Mouse (Mus musculus) CH12F3 (cell line): ENCODE data around the gene Ppp2r5b.

Source experiments
- in situ Hi-C: fragments of 300-500 bp; cut with MboI; formaldehyde crosslinking; loops from 2 replicates; pipeline ENCODE4 v1.14.3; 2020; ENCODE audit warnings: low sequenced_read_pairs

Ppp2r5b gene

GRCm38 (mm10) chr19:6269798-6270475, 34.3 kb upstream of the Ppp2r5b start:
- in situ Hi-C loops = no loop called here

DNA sequence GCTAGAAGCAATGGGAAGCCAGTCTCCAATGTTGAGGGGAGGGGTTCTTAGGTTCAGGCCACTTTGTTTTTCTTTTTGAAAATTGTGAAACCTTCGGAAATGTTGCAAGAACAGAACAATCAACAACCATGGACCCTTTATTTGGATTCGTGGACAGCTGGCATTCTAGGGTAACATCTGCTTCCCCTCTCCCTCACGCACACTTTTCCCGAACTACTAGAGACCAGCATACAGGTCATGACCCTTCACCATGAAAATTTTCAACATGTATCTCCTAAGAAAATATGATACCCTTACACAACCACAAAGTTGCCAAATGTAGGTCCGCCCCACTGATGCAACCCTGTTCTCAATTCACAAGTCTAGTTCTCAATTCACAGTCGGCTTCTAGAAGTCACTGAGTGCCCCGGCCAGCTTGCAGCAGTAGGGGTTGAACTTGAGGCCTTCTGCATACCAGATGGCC, 33.0 kb upstream of the Ppp2r5b start:
- in situ Hi-C loops = no loop called here

GRCm38 (mm10) chr19:6268170-6268528, 32.5 kb upstream of the Ppp2r5b start:
- in situ Hi-C loops = no loop called here

DNA sequence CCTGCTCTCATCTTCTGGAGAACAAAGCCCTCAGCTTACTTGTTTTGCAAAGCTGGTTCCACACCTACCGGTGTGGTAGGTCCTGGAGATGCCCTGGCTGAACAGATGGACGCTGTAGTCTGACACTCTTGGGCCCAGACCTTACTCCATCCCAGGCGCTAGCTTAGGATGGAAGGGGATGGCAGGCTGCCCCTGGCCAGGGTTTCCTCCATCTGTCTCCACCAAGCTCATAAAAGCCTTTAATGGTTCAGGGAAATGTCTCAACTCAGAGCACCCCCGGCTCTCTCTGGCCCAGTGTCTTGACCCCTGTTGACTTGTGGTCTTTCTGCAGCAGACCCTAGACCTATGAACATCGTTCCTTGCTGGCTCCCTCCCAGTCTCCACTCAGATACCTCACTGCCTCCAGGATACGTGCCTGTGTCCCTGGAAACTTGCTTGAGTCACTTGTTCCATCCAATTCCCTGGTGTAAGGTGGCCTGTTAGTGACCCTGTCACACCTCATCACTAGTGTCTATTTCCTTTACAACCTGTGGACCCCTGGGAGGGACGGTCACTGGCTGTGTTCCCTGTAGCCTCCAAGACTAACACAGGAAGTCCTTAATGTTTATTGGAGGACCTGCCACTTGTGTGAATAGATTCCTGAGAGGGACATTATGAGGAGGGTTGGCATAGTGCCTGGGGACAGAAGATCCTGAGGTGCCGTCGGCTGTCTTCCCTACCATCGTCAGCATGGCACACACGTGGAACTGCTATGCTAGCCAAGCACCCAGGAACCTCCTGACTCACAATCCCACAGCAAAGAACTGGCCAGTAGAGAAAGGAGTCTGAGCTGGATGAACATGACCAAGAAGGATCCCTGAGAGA, 31.9 kb upstream of the Ppp2r5b start:
- in situ Hi-C loops = no loop called here

GRCm38 (mm10) chr19:6265727-6266182, 30.1 kb upstream of the Ppp2r5b start:
- in situ Hi-C loops = no loop called here

GRCm38 (mm10) chr19:6264945-6265344, 29.3 kb upstream of the Ppp2r5b start:
- in situ Hi-C loops = loop anchor here (5.0 kb wide), 1 partner anchor 42 kb away; the partner anchor contains the start of gene Cdc42bpg

- in situ Hi-C loops = loop anchor here (5.0 kb wide), 1 partner anchor 43 kb away; the partner anchor contains the start of gene Cdc42bpg
Measured at GRCm38 (mm10) chr19:6264200-6264599, 28.5 kb upstream of the Ppp2r5b start.

DNA sequence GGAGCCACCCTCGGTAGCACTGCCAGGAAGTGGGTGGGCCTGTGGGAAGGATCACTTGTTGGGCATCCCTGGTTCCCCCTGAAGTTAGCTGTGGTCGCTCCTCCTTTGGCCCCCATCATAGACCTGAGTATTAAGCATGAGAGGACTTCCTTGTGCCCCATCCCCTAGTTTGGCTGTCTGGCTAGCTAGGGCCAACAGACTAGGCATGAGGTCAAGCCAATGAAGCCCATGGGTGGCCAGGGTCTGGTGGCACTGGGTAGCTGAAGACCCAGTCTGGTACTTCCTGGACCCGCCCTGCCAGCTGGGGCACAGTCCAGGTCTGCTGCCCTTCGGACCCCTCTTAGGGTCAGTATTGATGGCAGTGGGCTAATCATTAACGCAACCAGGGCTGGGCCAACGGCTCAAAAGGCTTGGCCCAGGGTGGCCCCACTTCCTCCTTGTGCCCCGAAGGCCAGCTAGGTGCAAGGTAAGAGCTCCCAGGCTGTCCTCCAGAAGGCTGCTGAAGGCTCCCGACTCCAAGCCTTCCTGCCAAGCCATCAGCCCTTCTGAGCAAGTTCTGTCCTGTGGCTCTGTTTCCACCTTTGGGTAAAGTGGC, 27.3 kb upstream of the Ppp2r5b start:
- in situ Hi-C loops = loop anchor here (5.0 kb wide), 1 partner anchor 44 kb away; the partner anchor contains the start of gene Cdc42bpg

DNA sequence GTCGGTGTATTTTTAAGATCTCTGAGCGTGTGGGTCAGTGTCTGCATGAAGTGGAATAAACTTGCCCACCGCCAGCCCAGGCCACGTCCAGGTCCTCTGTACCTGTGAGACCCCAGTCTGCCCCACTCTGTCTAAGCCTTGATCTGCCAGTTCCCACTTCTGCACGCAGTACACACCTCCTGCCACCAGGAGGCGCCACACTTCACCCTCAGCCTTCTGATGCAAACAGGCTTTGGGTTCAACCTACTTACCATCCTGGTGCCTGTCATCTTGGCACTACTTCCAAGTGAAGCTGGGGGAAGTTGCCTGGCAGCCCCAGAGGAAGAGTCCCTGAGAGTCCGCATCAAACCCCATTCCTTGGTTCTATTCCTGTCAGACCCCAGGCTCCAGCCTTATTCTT, 26.6 kb upstream of the Ppp2r5b start:
- in situ Hi-C loops = loop anchor here (5.0 kb wide), 1 partner anchor 45 kb away; the partner anchor contains the start of gene Cdc42bpg

- in situ Hi-C loops = loop anchor here (5.0 kb wide), 1 partner anchor 46 kb away; the partner anchor contains the start of gene Cdc42bpg
Measured at GRCm38 (mm10) chr19:6261379-6261778, 25.7 kb upstream of the Ppp2r5b start.

DNA sequence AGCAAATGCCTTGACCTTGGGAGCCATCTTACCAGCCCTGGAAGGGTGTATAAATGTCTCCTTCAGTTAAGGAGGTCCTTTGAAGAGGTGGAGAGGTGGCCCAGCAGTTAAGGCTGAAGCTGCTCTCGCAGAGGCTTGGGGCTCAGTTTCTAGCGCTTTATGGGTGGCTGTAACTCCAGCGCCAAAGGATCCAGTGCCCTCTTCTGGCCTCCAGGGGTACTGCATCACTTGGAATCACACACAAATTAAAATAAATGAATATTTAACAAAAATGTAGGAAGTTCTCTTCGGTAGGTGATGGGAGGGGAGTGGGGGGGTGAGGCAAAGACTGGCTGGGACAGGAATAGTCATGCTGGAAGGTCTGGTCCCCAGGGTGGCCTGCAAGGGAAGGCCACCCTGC, 25.3 kb upstream of the Ppp2r5b start:
- in situ Hi-C loops = loop anchor here (5.0 kb wide), 1 partner anchor 46 kb away; the partner anchor contains the start of gene Cdc42bpg

GRCm38 (mm10) chr19:6260428-6260827, 24.8 kb upstream of the Ppp2r5b start:
- in situ Hi-C loops = loop anchor here (5.0 kb wide), 1 partner anchor 47 kb away; the partner anchor contains the start of gene Cdc42bpg

- in situ Hi-C loops = no loop called here
Measured at GRCm38 (mm10) chr19:6253021-6253420, 17.3 kb upstream of the Ppp2r5b start.

GRCm38 (mm10) chr19:6247526-6248300, 12.0 kb upstream of the Ppp2r5b start:
- in situ Hi-C loops = no loop called here

GRCm38 (mm10) chr19:6245806-6246205, 10.1 kb upstream of the Ppp2r5b start:
- in situ Hi-C loops = no loop called here

DNA sequence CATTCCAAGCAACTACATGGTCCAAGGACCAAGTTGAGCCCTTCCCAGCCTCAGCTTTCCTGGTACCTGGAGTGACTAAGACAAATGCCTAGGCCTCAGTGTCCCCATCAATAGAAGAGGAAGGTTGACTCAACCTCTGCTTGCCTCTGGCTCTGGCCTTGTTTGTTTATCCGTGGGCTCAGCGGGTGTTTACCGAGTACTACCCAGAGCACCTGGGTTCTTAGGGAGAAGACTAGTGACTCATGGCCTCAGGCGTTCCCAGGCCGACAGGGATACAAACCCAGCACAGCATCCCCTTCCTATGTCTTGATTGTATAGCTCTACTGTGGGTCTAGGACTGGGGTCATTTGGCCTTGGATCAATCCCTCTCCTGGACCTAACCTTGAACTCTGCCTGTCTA, 7.6 kb upstream of the Ppp2r5b start:
- in situ Hi-C loops = no loop called here

GRCm38 (mm10) chr19:6242281-6242680, 6.6 kb upstream of the Ppp2r5b start:
- in situ Hi-C loops = no loop called here

- in situ Hi-C loops = no loop called here
Measured at GRCm38 (mm10) chr19:6241274-6242107, 5.8 kb upstream of the Ppp2r5b start, which contains the start of gene Atg2a. Atg2a (plus strand) TSS chr19:6241668.

GRCm38 (mm10) chr19:6240725-6241124, 5.1 kb upstream of the Ppp2r5b start:
- in situ Hi-C loops = no loop called here
